Mouse (Mus musculus): ENCODE results near the gene Lactb. TPM values are rescaled to one million over a fixed set of nuclear protein-coding genes. Genes with fewer than 3 reads are reported as not detected.

The Lactb gene
- polyA plus RNA-seq, 1 experiment from 2014 or later = 9.0 TPM

Other genes with a start within 250 kb of the Lactb start
- 9.5 and 9.6 TPM in 2 replicates for gene Aph1b, start 180.0 kb downstream of the Lactb start, polyA plus RNA-seq (2016; fragmentation: Nextera tagmentation; extraction: Ambion mirVana)
- 0.57 and 0.62 TPM in 2 replicates for gene Gm10647, start 178.4 kb downstream of the Lactb start, polyA plus RNA-seq (2016; fragmentation: Nextera tagmentation; extraction: Ambion mirVana)
- 1.7 and 1.8 TPM in 2 replicates for gene Aph1c, start 140.8 kb downstream of the Lactb start, polyA plus RNA-seq (2016; fragmentation: Nextera tagmentation; extraction: Ambion mirVana)
- 21.4 and 23.9 TPM in 2 replicates for gene Rab8b, start 55.8 kb downstream of the Lactb start, polyA plus RNA-seq (2016; fragmentation: Nextera tagmentation; extraction: Ambion mirVana)
- gene Rps27l, start 29.4 kb downstream of the Lactb start, polyA plus RNA-seq (2016; fragmentation: Nextera tagmentation; extraction: Ambion mirVana) = 777 and 806 TPM in 2 replicates
- 331 and 369 TPM in 2 replicates for gene Tpm1, start 73.9 kb upstream of the Lactb start, polyA plus RNA-seq (2016; fragmentation: Nextera tagmentation; extraction: Ambion mirVana)

Measured in embryonic facial prominence, embryonic 10.5 days (tissue).